Mouse (Mus musculus) brain, embryonic 18.5 days (tissue): ENCODE data around the gene Gm20683.
"Not testable (repeated sequence)": the region's sequence is repeated elsewhere in the genome, so short reads cannot be mapped to it uniquely, and the experiment has no call there.

Experiments
- DNase-seq: peaks from one replicate; pipeline ENCODE4 v3.0.0-alpha.2; 2012; ENCODE audit warnings: low read depth, low spot score

The Gm20683 gene

DNA sequence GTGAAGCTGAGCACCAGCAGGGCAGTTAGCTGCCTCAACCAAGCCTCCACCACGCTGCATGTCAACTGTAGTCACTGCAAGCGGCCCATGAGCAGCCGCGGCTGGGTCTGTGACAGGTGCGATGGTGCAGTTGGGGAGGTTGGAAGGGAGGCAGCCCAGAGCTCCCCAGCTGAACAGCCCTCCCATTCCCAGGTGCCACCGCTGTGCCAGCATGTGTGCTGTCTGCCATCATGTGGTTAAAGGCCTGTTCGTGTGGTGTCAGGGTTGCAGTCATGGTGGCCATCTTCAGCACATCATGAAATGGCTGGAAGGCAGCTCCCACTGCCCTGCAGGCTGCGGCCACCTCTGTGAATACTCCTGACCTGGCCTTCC, 13.4 kb downstream of the Gm20683 start:
- no peak for DNase-seq

DNA sequence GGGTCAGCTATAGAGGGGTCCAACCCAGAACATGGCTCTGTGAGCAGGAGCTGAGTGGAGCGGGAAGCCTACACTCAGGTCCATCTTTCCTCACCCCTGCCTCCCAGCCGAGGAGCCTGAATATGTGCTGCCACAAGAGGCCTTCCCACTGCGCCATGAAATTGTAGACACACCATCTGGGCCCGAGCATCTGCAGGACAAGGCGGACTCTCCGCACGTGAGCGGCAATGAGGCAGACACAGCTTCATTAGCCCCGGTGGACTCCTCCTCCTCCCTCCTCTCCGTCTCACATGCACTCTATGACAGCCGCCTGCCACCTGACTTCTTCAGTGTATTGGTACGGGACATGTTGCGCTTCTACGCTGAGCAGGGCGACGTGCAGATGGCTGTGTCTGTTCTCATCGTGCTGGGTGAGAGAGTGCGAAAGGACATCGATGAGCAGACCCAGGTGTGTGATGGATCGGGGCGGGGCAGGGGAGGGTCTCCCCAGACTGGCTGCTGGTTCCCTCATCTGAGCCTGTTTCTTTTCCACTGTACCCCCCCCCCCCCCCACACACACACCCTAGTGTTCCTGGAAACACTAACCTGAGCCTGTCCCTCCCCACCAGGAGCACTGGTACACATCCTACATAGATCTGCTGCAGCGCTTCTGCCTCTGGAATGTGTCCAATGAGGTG, 13.9 kb downstream of the Gm20683 start:
- DNase-seq: no peak

DNA sequence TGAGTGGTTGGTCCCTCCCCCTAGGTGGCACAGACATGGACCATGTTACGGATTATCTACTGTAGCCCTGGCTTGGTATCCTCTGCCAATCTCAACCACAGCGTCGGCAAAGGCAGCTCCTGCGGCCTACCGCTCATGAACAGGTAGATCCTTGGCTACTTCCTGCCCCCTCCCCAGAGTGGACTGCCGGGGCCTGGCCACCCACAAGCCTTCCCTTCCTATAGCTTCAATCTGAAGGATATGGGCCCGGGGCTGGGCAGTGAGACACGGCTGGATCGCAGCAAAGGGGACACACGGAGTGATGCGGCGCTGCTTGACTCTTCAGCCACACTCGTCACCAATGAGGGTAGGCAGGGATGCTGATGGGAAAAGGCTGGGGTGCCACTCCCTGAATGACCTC, 14.6 kb downstream of the Gm20683 start:
- DNase-seq: no peak

- no peak for DNase-seq
Observed at GRCm38 (mm10) chr17:25825984-25826570, 15.5 kb downstream of the Gm20683 start.

DNA sequence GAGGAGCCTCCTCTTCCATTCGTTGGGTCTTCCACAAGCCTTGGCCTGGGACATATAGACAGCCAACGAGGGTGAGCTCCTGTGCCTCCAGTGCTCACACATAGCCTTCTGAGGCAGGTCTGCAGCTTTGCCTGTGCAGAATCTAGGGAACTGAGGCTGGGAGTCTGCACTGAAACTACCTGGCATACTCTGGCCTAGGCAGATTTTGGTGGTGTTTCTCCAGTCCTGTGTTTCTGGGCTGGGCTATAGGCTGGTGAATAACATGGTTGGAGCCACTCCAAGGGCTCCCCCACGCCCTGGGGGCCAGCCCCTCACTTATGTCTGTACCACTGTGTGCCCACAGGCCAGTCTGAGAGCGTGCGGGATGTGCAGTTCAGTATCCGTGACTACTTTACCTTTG, 16.3 kb downstream of the Gm20683 start:
- DNase-seq: no peak

DNA sequence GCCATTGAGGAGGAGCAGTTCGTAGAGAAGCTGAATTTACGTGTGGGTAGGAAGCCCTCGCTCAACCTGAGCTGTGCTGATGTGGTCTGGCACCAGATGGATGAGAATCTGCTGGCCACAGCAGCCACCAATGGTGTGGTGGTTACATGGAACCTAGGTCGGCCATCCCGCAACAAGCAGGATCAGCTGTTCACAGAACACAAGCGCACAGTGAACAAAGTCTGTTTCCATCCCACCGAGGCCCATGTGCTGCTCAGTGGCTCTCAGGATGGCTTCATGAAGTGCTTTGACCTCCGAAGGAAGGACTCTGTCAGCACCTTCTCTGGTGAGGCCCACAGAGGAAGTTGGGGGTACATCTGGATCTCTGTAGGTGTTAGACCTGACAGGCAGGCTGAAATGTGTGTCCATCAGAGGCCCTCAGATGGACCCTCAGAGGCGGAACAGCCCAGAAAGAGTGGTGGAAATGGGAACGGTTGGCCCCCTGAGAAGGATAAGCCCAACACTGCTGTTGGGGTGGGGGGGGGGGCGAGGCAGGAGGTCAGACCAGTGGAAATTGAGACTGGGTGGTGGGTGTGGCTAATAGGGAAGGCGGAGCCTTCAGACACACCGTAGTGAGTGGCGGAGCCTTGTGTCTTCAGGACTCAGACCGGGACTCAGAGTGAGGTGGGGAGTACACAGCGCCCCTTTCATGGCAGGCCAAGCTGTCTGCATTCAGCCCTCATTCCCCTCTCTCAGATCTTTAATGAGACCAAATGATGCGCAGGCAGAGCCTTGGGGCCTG, 17.0 kb downstream of the Gm20683 start:
- no peak for DNase-seq

DNA sequence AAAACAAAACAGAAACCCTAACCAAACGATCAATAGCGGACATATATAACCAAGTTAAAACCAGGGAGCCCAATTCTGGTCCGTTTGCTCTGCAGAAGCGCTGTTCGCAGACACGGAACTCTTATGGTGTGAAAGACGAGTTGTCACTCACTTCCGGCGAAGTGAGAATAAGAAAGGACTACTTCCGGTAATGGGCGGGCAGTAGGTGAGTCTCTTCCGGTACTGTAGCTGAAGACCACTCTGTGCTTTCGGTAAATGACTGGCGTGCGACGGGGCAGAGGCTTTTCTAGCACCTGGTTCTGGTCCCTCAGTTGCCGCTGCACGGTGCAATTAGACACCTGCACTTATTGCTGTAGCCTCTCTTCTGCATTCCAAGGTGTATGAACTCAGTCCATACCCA, 18.1 kb downstream of the Gm20683 start, which contains the start of gene Wdr24:
Gene Wdr24, plus strand, starts transcription at position 176 of the 400 bp plus-strand sequence.
- peak; percentile 82 for DNase-seq

DNA sequence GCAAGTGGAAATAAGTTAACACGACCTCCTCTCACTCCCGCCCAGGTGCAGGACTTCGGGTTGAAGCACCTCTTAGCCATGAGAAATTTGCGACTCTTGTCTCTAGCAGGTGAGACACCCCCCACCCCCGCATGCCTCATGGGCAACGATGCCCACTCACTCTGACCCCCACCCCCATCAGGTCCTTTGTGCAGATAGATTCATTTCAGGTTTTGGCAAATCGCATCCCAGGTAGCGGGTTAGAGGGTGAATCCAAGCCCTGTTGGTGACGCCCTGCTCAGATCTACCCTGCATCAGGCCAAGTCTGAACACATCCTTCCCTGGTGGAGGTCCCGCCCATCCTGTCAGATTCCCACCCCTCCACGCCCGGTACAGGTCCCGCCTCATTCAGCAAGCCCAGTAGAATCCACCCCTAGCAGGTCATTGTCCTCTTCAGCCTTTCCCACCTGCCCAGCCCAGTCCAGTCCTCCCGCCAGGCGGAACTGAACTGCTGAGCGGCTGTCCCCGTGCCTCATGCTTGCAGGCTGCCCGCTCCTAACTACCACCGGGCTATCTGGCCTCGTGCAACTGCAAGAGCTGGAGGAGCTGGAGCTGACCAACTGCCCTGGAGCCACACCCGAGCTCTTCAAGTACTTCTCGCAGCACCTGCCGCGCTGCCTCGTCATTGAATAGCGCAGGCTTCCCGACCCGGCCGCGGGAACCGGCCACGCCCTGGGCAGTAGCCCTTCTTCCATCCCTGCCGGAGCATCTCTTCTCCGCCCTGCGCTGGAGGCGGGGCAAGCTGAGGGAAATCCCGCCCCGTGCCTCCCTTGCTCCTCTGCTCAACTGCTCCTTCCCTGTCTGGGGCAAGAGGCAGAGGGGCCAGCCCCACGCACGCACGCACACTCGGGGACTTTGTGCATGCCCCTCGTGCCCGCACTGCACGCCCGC, 22.4 kb downstream of the Gm20683 start:
- no peak for DNase-seq

DNA sequence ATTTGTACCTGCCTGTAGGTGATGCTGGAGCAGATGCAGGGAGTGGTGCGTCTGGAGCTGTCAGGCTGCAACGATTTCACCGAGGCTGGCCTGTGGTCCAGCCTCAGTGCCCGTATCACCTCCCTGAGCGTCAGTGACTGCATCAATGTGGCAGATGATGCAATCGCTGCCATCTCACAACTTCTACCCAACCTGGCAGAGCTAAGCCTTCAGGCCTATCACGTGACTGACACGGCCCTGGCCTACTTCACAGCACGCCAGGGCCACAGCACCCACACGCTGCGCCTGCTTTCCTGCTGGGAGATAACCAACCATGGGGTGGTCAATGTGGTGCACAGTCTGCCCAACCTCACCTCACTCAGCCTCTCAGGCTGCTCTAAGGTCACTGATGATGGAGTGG, 23.9 kb downstream of the Gm20683 start:
- DNase-seq: no peak

DNA sequence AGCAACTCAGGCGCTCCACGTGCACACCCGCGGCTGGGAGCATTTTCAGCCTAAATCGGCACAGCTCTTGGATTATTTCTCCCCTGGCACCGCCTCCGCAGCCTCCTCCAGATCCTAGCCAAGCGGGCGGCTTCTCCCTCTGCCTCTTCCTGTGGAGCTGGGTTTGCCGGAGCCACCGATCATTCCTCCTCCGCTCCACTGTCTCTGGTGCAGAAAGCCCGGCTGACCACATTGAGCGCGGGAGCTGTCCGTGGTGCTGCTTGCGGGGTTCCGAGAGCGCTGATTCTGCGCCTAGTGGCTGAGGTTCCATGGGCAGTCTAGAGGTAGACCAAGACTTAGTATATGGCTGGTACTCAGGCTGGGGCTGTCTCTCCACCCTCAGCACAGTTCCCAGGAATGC, 28.1 kb downstream of the Gm20683 start:
- no peak for DNase-seq

GRCm38 (mm10) chr17:25810890-25811289, 30.7 kb downstream of the Gm20683 start:
- no peak for DNase-seq

GRCm38 (mm10) chr17:25809606-25810340, 31.8 kb downstream of the Gm20683 start:
- DNase-seq: no peak

DNA sequence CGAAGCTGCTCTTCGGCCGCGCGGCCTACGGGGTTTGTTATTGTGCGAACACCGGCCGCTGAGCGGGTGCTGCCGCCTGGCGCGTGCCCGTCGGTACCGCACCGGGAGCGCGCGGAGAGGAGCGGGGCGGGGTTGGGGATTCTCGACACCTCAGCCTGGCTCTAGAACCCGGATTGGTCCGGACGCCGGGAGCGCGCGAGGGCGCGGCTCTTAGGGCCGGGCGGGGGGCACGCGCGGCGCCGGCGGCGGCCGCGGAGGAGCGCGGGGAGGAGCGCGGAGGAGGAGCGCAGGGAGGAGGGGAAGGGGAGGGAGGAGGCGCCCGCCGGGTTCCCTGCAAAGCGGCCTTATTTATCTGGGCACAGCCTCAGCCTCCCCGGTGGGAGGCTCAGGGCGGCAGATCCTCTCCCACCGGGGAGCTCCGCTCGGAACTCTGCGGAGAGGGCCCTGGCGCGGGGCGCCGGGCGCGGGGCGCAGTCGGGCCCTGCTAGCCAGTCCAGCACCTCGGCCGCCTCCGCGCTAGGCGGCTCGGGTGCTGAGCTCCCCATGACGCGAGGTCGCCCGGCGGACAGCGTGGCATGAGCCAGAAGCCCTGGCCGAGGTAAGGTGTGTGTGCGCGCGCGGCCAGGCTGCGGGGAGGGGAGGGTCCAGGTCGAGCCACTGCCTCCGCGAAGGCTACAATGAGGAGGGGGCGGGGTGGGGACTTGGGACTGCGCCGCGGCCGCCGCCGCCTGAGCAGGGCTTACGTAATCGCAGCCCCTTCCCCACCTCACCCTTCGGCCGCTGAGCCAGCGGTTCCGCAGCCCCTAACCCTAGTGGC, 32.6 kb downstream of the Gm20683 start, which contains the start of gene Fbxl16:
Gene Fbxl16, plus strand, starts transcription at position 297 of the 817 bp plus-strand sequence.
- peak; percentile 90 for DNase-seq

DNA sequence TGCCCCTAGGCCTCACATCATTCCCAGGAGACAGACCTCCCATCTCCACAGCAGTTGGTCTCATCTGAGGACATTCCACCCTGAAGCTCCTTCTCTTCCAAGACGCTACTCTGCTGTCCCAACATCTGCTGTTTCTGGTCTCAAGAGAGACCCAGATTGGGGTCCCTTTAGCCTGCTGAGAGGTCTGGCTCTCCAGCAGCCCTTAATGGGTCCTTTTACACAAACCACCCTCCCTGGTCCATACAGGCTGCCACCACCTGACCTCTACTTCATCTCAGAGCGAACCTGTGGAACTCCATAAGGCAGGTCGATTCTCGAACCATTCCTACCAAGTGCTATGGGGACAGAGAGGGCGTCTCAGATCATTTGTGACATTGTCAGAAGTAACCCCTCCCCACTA, 33.5 kb downstream of the Gm20683 start:
- DNase-seq: no peak

DNA sequence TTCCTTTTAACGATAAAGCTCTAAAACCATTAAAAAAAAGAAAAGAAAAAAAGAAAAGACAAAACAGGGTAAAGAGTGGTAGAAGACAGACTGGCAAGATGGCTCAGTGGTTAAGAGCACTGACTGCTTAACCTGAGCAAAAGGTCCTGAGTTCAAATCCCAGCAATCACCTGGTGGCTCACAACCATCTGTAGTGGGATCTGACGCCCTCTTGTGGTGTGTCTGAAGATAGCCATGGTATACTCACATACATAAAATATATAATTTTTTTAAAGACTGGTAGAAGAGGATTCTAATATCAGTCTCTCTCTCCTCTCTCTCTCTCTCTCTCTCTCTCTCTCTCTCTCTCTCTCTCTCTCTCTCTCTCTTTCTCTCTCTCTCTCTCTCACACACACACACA, 34.1 kb downstream of the Gm20683 start:
- DNase-seq: not testable (repeated sequence)

DNA sequence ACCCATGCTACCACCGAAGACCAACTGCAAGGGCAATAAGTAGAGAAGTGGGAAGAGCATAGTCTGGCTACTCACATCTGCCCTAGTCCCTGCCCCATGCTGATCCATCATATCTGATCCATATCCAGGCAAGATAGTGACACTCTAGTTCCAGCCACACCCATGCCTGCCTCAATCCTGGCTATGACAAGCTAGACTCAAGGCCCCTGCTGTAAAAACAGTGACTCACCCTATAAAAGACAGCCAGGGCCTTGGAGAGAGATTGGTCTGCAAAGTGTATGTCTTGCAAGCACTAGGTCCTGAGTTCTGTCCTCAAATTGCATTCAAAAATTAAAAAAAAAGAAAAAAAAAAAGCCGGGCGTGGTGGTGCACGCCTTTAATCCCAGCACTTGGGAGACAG, 35.1 kb downstream of the Gm20683 start:
- no peak for DNase-seq

DNA sequence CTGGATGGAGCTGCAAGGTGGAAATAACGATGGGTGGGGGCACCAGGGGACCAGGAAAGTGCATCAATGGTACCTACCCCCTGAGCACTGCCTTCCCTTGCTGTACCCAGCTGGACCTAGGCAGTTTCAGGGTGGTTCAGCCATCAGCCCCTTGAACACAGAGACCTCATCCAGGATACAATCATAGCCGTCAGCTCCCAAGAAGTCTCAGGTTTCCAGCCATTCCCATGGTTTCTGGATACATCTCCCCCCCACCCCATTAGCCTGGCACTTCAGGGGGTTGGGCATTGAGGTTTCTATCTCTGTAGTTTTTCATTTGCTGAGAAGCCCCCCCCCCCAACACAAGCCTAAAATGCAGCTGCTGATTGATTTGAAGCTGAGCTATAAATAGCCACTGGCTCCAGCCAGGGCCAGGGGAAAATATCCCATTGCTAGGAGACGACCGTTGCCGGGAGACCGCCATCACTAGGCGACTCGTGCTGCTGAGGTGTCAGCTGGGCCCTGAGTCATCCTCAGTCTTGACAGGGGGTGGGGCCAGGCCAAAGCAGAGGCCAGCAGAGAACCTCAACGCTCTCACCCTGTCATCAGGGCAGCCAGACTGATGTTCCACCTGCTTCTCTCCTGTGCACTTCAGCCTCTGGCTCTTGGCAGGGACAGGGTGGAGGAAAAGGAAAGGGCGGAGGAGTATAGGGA, 38.6 kb downstream of the Gm20683 start:
- DNase-seq: no peak

DNA sequence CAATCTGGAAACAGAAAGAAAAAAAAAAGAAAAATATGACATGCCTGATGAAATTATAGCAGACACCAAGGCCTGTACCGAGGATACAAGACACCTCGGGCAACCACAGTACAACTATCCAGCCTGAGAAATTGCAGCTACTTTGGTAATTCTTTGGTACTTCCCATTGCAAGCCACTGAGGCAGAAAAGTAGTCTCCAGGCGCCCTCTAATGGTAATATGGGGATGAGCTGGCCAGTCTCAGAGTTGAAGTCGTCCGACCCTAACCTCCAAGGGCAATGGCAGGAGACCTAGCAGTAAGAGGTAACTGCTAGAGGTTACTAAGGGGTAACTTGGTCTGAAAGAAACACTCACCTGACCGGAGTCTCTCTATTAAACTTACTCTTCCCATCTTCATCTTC, 40.5 kb downstream of the Gm20683 start:
- DNase-seq: no peak

DNA sequence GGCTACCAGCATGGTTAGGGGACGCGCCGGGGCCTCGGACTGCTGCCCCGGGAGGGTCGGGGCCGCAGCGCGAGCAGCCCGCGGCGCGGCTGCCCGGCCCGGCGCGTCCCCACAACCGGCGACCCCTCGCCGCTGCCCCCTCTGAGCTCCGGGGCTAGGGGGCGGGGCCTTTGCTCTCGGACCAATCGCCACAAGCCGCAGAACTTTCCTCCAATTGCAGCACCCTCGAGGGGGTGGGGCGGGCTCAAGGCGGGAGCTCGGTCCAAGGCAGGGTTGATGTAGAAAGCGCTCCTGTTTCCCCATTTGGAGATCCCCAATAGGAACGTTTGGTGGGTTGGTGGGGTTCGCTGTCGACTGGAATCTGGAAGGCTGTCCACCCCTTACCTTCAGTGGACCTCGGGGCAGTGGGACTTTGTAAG, 44.6 kb downstream of the Gm20683 start, which contains the start of gene Metrn:
Gene Metrn, minus strand, starts transcription at position 186 of the 419 bp plus-strand sequence.
- DNase-seq: no peak
